Mouse (Mus musculus): ENCODE measurements around the gene Trim61. TPM values are rescaled to one million over a fixed set of nuclear protein-coding genes. Genes with fewer than 3 reads are reported as not detected.

Gene Trim61
- polyA plus RNA-seq, 1 experiment from 2014 or later: not detected

DNA sequence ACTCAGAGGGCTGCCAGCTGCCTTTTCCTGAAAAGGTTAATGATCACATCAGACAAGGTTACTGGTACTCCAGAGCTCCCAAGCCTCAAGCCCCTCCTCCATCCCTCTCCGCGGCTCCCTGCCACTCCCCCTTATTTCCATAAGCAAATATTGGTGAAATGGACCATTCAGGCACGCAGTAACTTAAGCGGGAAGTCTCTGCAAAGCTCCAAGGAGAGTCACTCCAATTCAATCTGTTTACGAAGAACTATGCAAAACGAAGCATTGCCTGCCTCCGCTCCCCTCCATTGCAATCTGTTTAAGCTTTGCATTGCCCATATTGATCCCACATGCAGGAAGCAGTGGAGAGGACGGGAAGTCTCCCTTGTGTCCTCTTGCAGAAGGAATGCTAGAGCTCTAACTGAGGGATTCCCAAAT is 18.8 kb upstream of the Trim61 start, which contains the start of gene Apela:
Apela (minus strand) TSS at position 220 of the 417 bp plus-strand sequence.
- DNase-seq (ENCODE audit: low spot score) (peak; percentile 70), ATAC-seq (ENCODE audit: low FRiP score, low TSS enrichment) (peak; percentile 83)
- TF ChIP-seq EP300 (optimal IDR thresholded peaks at IDR 0.05): no peak
- no peak for TF ChIP-seq CTCF (IDR thresholded peaks at IDR 0.05; ENCODE audit: low read depth)
- H3K36me3 ChIP-seq (ENCODE audit: control insufficient read depth, insufficient read depth, low read length): no peaks in the 10 kb centered on the region
- no peaks in the 10 kb centered on the region for H3K4me1 ChIP-seq (replicated peaks; ENCODE audit: control insufficient read depth, insufficient read depth)
- under 1% methylated on average over 8 of the region's 8 CpGs for WGBS
- H3K9ac ChIP-seq (ENCODE audit: low read length): no peak within 1 kb of the TSS
- H3K27ac ChIP-seq (replicated peaks): no peak within 1 kb of the TSS
- peak within 1 kb of the TSS; percentile 45 for H3K4me2 ChIP-seq (replicated peaks; ENCODE audit: low read depth)
- H3K9me3 ChIP-seq (ENCODE audit: control insufficient read depth, low read length): no peaks in the 10 kb centered on the region
- H3K4me3 ChIP-seq (ENCODE audit: low read depth, low read length): peak within 1 kb of the TSS; percentile 18
- no peaks in the 10 kb centered on the region for H3K27me3 ChIP-seq (ENCODE audit: control insufficient read depth, insufficient read depth, low read length)

- no peak for DNase-seq (ENCODE audit: low spot score)
- no peaks in the 10 kb centered on the region for H3K9me3 ChIP-seq (ENCODE audit: control insufficient read depth, low read length)
- no peak overlapping the region for H3K9ac ChIP-seq (ENCODE audit: low read length)
- H3K36me3 ChIP-seq (ENCODE audit: control insufficient read depth, insufficient read depth, low read length): no peaks in the 10 kb centered on the region
- 52% methylated on average over 2 of the region's 2 CpGs for WGBS
- no peak for ATAC-seq (ENCODE audit: low FRiP score, low TSS enrichment)
- H3K27ac ChIP-seq (replicated peaks): no peak overlapping the region
- no peak overlapping the region for H3K4me3 ChIP-seq (ENCODE audit: low read depth, low read length)
- H3K27me3 ChIP-seq (ENCODE audit: control insufficient read depth, insufficient read depth, low read length): no peaks in the 10 kb centered on the region
- TF ChIP-seq CTCF (IDR thresholded peaks at IDR 0.05; ENCODE audit: low read depth) (no peak), EP300 (optimal IDR thresholded peaks at IDR 0.05) (no peak)
- no peaks in the 10 kb centered on the region for H3K4me1 ChIP-seq (replicated peaks; ENCODE audit: control insufficient read depth, insufficient read depth)
- no peak overlapping the region for H3K4me2 ChIP-seq (replicated peaks; ENCODE audit: low read depth)
These were observed 15.8 kb upstream of the Trim61 start for GRCm38 (mm10) chr8:65034136-65034535.

DNA sequence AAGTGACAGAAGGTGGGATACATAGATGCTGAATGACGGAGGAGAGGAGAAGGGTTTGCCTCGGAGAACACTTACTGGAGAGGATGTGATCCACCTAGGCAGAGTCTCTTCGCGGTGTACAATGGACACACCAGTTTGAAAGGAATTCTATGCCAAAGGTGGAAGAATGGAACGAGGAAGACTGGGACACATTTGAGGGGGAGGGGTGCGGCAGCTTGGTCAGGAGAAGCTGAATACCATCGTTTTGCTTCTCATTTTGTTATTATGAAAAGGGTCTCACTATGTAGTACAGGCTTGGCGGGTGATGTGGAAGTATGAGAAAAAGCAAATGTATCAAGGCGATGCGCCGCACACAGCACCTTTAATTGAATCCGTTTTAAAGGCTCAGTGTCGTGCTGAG is 14.7 kb upstream of the Trim61 start:
- 70% methylated on average over 13 of the region's 13 CpGs for WGBS
- Histone ChIP-seq H3K9me3 (ENCODE audit: control insufficient read depth, low read length) (no peaks in the 10 kb centered on the region), H3K4me1 (replicated peaks; ENCODE audit: control insufficient read depth, insufficient read depth) (no peaks in the 10 kb centered on the region), H3K4me2 (replicated peaks; ENCODE audit: low read depth) (no peak overlapping the region), H3K27ac (replicated peaks) (no peak overlapping the region), H3K36me3 (ENCODE audit: control insufficient read depth, insufficient read depth, low read length) (no peaks in the 10 kb centered on the region), H3K4me3 (ENCODE audit: low read depth, low read length) (no peak overlapping the region), H3K27me3 (ENCODE audit: control insufficient read depth, insufficient read depth, low read length) (no peaks in the 10 kb centered on the region), H3K9ac (ENCODE audit: low read length) (no peak overlapping the region)
- ATAC-seq (ENCODE audit: low FRiP score, low TSS enrichment) (no peak), DNase-seq (ENCODE audit: low spot score) (no peak)
- TF ChIP-seq EP300 (optimal IDR thresholded peaks at IDR 0.05): no peak
- no peak for TF ChIP-seq CTCF (IDR thresholded peaks at IDR 0.05; ENCODE audit: low read depth)

GRCm38 (mm10) chr8:65032107-65032506 is 13.8 kb upstream of the Trim61 start:
- no peaks in the 10 kb centered on the region for H3K27me3 ChIP-seq (ENCODE audit: control insufficient read depth, insufficient read depth, low read length)
- no peaks in the 10 kb centered on the region for H3K4me1 ChIP-seq (replicated peaks; ENCODE audit: control insufficient read depth, insufficient read depth)
- no peak overlapping the region for H3K4me2 ChIP-seq (replicated peaks; ENCODE audit: low read depth)
- TF ChIP-seq CTCF (IDR thresholded peaks at IDR 0.05; ENCODE audit: low read depth): no peak
- no peak for TF ChIP-seq EP300 (optimal IDR thresholded peaks at IDR 0.05)
- H3K4me3 ChIP-seq (ENCODE audit: low read depth, low read length): no peak overlapping the region
- H3K36me3 ChIP-seq (ENCODE audit: control insufficient read depth, insufficient read depth, low read length): no peaks in the 10 kb centered on the region
- H3K27ac ChIP-seq (replicated peaks): no peak overlapping the region
- WGBS: 90% methylated on average over 1 of the region's 1 CpGs
- H3K9ac ChIP-seq (ENCODE audit: low read length): no peak overlapping the region
- ATAC-seq (ENCODE audit: low FRiP score, low TSS enrichment) (no peak), DNase-seq (ENCODE audit: low spot score) (no peak)
- no peaks in the 10 kb centered on the region for H3K9me3 ChIP-seq (ENCODE audit: control insufficient read depth, low read length)

- 52% methylated on average over 4 of the region's 4 CpGs for WGBS
- ATAC-seq (ENCODE audit: low FRiP score, low TSS enrichment): no peak
These were observed 12.6 kb upstream of the Trim61 start for GRCm38 (mm10) chr8:65030735-65031485.

DNA sequence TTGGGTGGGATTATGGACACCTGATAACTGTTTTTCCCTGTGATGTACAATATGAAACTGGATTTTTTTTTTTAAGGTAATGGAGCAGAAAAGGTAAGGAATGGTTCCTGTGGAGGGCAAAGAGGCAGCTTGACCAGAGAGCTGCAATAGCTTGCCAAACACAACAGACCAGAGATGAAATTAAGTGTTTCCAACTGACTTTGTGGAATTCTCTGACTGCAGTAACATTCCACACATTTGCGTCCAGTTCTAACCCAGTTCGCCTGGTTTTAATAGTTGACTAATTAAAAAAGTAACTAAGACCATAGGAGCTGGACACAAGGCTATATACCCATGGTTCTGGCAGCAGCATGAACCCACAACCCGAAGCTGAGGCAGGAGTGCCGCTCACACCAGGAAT is 11.5 kb upstream of the Trim61 start:
- Histone ChIP-seq H3K27ac (replicated peaks) (no peak overlapping the region), H3K4me1 (replicated peaks; ENCODE audit: control insufficient read depth, insufficient read depth) (no peaks in the 10 kb centered on the region), H3K27me3 (ENCODE audit: control insufficient read depth, insufficient read depth, low read length) (no peaks in the 10 kb centered on the region), H3K36me3 (ENCODE audit: control insufficient read depth, insufficient read depth, low read length) (no peaks in the 10 kb centered on the region), H3K4me2 (replicated peaks; ENCODE audit: low read depth) (no peak overlapping the region), H3K4me3 (ENCODE audit: low read depth, low read length) (no peak overlapping the region), H3K9ac (ENCODE audit: low read length) (no peak overlapping the region), H3K9me3 (ENCODE audit: control insufficient read depth, low read length) (no peaks in the 10 kb centered on the region)
- DNase-seq (ENCODE audit: low spot score): no peak
- no peak for TF ChIP-seq CTCF (IDR thresholded peaks at IDR 0.05; ENCODE audit: low read depth)
- no peak for TF ChIP-seq EP300 (optimal IDR thresholded peaks at IDR 0.05)
- WGBS: 82% methylated on average over 4 of the region's 4 CpGs
- ATAC-seq (ENCODE audit: low FRiP score, low TSS enrichment): no peak

More at GRCm38 (mm10) chr8:65030735-65031485, 12.6 kb upstream of the Trim61 start:
- no peak overlapping the region for H3K4me3 ChIP-seq (ENCODE audit: low read depth, low read length)
- no peaks in the 10 kb centered on the region for H3K4me1 ChIP-seq (replicated peaks; ENCODE audit: control insufficient read depth, insufficient read depth)
- H3K9ac ChIP-seq (ENCODE audit: low read length): no peak overlapping the region
- no peak overlapping the region for H3K4me2 ChIP-seq (replicated peaks; ENCODE audit: low read depth)
- H3K27me3 ChIP-seq (ENCODE audit: control insufficient read depth, insufficient read depth, low read length): no peaks in the 10 kb centered on the region
- H3K27ac ChIP-seq (replicated peaks): no peak overlapping the region
- no peaks in the 10 kb centered on the region for H3K9me3 ChIP-seq (ENCODE audit: control insufficient read depth, low read length)
- H3K36me3 ChIP-seq (ENCODE audit: control insufficient read depth, insufficient read depth, low read length): no peaks in the 10 kb centered on the region
- no peak for DNase-seq (ENCODE audit: low spot score)
- TF ChIP-seq EP300 (optimal IDR thresholded peaks at IDR 0.05): no peak
- TF ChIP-seq CTCF (IDR thresholded peaks at IDR 0.05; ENCODE audit: low read depth): no peak

Measured in stomach, postnatal 0 days (tissue).